Mouse (Mus musculus) small intestine, adult 2 months (tissue): ENCODE measurements around the gene Cyp2j6. TPM values are rescaled to one million over a fixed set of nuclear protein-coding genes. Genes with fewer than 3 reads are reported as not detected.
A peak's percentile ranks its signal among the peaks of the same experiment; 100 is the strongest.
"Not testable (repeated sequence)": the region's sequence is repeated elsewhere in the genome, so short reads cannot be mapped to it uniquely, and the experiment has no call there.

Experiments used
- H3K27ac ChIP-seq: fragments of 200-500 bp; 2 replicates; pipeline ENCODE4 v1.5.1; 2012; ENCODE audit warnings: low read depth, low read length, control low read depth, inconsistent platforms; ENCODE audit not compliant: insufficient read depth
- H3K27me3 ChIP-seq: fragments of 200-500 bp; 2 replicates; pipeline ENCODE4 v1.6.1; 2012; ENCODE audit warnings: mild to moderate bottlenecking, moderate library complexity, low read length, inconsistent platforms; ENCODE audit not compliant: control insufficient read depth, insufficient read depth
- H3K36me3 ChIP-seq: fragments of 200-500 bp; 2 replicates; pipeline ENCODE4 v1.6.1; 2012; ENCODE audit warnings: mild to moderate bottlenecking, low read length, control low read depth, inconsistent platforms; ENCODE audit not compliant: control insufficient read depth, insufficient read depth
- H3K4me1 ChIP-seq: fragments of 200-500 bp; 2 replicates; pipeline ENCODE4 v1.6.1; 2012; ENCODE audit warnings: low read length, inconsistent platforms, mixed read lengths; ENCODE audit not compliant: control insufficient read depth, insufficient read depth, insufficient read length
- H3K4me3 ChIP-seq: fragments of 200-500 bp; 2 replicates; pipeline ENCODE4 v1.5.1; 2012; ENCODE audit warnings: low read depth, mild to moderate bottlenecking, control low read depth, inconsistent platforms, low read length, moderate library complexity
- CTCF ChIP-seq: fragments of 200-500 bp; IDR thresholded peaks from 2 replicates; pipeline ENCODE4 v1.5.1; 2012; ENCODE audit warnings: low read depth, mild to moderate bottlenecking, control low read depth, inconsistent platforms, low read length, moderate library complexity, mixed read lengths; ENCODE audit not compliant: insufficient replicate concordance, insufficient read length; ENCODE audit errors: extremely low read depth
- POLR2A ChIP-seq: fragments of 200-500 bp; IDR thresholded peaks from 2 replicates; pipeline ENCODE4 v1.6.1; 2012; ENCODE audit warnings: low read depth, mild to moderate bottlenecking, control low read depth, inconsistent platforms, low read length, moderate library complexity
- WGBS: fragments of 180-500 bp; shearing (Covaris S2); methylation state at CpG from one replicate; pipeline ENCODE4 v1.1.7; 2018; 5-methylcytosine and 5-hydroxymethylcytosine counted together
- polyA plus RNA-seq: library from polyadenylated mRNA; depleted of rRNA; stranded (reverse); fragments of >200 nt; gene quantifications from 2 replicates; pipeline ENCODE4 v1.2.3, GENCODE M21; 2012; rRNA removed

Cyp2j6 gene
- 5.3 and 11.3 TPM in 2 replicates for polyA plus RNA-seq

- Histone ChIP-seq H3K4me1 (peaks cover 6% of the 10 kb centered on the region; the same call in 1 of the 2 replicates), H3K27ac (peak within 1 kb of the TSS; percentile 74), H3K36me3 (no peaks in the 10 kb centered on the region), H3K27me3 (no peaks in the 10 kb centered on the region), H3K4me3 (peak within 1 kb of the TSS; percentile 77)
- under 1% methylated on average over 16 of the region's 16 CpGs for WGBS
- TF ChIP-seq CTCF (no peak), POLR2A (peak; percentile 26; the same call in 1 of the 2 replicates)
These were observed at the start of gene Cyp2j6 for GRCm38 (mm10) chr4:96553133-96553819. Cyp2j6 (minus strand) TSS chr4:96553661.

GRCm38 (mm10) chr4:96591791-96592150 is 38.3 kb upstream of the Cyp2j6 start:
- Histone ChIP-seq H3K4me3 (no peak overlapping the region), H3K27ac (peak overlapping the region; percentile 83), H3K27me3 (no peaks in the 10 kb centered on the region), H3K4me1 (no peaks in the 10 kb centered on the region), H3K36me3 (no peaks in the 10 kb centered on the region)
- TF ChIP-seq CTCF (peak; percentile 38; the same call in 1 of the 2 replicates), POLR2A (no peak)
- 16% methylated on average over 4 of the region's 4 CpGs for WGBS

GRCm38 (mm10) chr4:96590911-96591790 is 37.7 kb upstream of the Cyp2j6 start, which contains the start of gene Cyp2j9:
Cyp2j9 (minus strand) TSS chr4:96591578.
- Histone ChIP-seq H3K36me3 (no peaks in the 10 kb centered on the region), H3K4me3 (peak within 1 kb of the TSS; percentile 69), H3K27me3 (no peaks in the 10 kb centered on the region), H3K4me1 (no peaks in the 10 kb centered on the region), H3K27ac (peak within 1 kb of the TSS; percentile 83)
- no peak for TF ChIP-seq CTCF
- 3% methylated on average over 18 of the region's 18 CpGs for WGBS

GRCm38 (mm10) chr4:96581425-96582088 is 28.1 kb upstream of the Cyp2j6 start:
- H3K27ac ChIP-seq: no peak overlapping the region
- no peaks in the 10 kb centered on the region for H3K36me3 ChIP-seq
- H3K27me3 ChIP-seq: no peaks in the 10 kb centered on the region; the same call in 1 of the 2 replicates
- H3K4me1 ChIP-seq: 0 out of 2 replicates have a peak, but pooled peaks cover 6% of the 10 kb centered on the region
- WGBS: 85% methylated on average over 1 of the region's 1 CpGs
- TF ChIP-seq POLR2A (no peak), CTCF (no peak)
- H3K4me3 ChIP-seq: no peak overlapping the region

- WGBS: 39% methylated on average over 6 of the region's 6 CpGs
- not testable (repeated sequence) for H3K4me3 ChIP-seq, H3K36me3 ChIP-seq, H3K27me3 ChIP-seq, H3K4me1 ChIP-seq, H3K27ac ChIP-seq
These were observed 26.9 kb upstream of the Cyp2j6 start for GRCm38 (mm10) chr4:96580351-96580750.

GRCm38 (mm10) chr4:96569442-96569841 is 16.0 kb upstream of the Cyp2j6 start:
- Histone ChIP-seq H3K36me3 (0 out of 2 replicates have a peak, but pooled peaks cover 2% of the 10 kb centered on the region), H3K4me3 (no peak overlapping the region), H3K27ac (no peak overlapping the region), H3K4me1 (peaks cover 3% of the 10 kb centered on the region; the same call in 1 of the 2 replicates), H3K27me3 (no peaks in the 10 kb centered on the region)
- TF ChIP-seq CTCF: no peak
- no peak for TF ChIP-seq POLR2A
- 53% methylated on average over 3 of the region's 3 CpGs for WGBS

DNA sequence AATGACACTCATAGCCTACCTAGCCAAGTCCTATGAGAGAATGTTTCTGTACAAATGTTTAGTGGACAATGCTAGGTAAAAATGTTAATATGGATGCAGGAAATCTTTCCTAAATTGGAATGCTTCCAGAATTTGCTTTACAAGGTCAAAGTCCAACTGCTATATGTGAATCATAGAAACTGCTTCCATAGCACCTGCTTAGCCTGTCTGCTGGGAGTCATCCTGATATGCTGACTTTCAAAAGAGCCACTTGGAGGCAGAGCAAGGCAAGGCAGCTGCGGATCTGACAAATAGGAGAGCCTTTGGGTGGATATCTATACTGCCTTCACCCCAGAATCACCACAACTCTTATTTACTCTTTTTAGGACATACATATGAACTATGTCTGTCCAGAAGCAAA is 14.5 kb upstream of the Cyp2j6 start:
- TF ChIP-seq CTCF: no peak
- no peak for TF ChIP-seq POLR2A
- no peaks in the 10 kb centered on the region for H3K27me3 ChIP-seq
- H3K36me3 ChIP-seq: 0 out of 2 replicates have a peak, but pooled peaks cover 2% of the 10 kb centered on the region
- 31% methylated on average over 1 of the region's 1 CpGs for WGBS
- no peak overlapping the region for H3K4me3 ChIP-seq
- no peak overlapping the region for H3K27ac ChIP-seq
- H3K4me1 ChIP-seq: peaks cover 3% of the 10 kb centered on the region; the same call in 1 of the 2 replicates
